Mouse (Mus musculus) CH12.LX (cell line): ENCODE data around the gene Parm1.

Experiments used
- CHD1 ChIP-seq: IDR thresholded peaks from 2 replicates; pipeline ENCODE4 v1.6.1; 2012; ENCODE audit warnings: low read depth, low read length, improper control_type of control experiment, inconsistent platforms
- CTCF ChIP-seq, 2 experiments: IDR thresholded peaks in 1 of 2; conservative IDR thresholded peaks in 1 of 2; 2 replicates each; pipeline ENCODE4 v1.5.1; 2011 to 2012; ENCODE audit warnings: low read depth in 2 of 2, low read length in 2 of 2, improper control_type of control experiment in 1 of 2, inconsistent platforms in 1 of 2, mild to moderate bottlenecking in 1 of 2, moderate library complexity in 1 of 2
- EP300 ChIP-seq: IDR thresholded peaks from 2 replicates; pipeline ENCODE4 v1.6.1; 2011; ENCODE audit warnings: low read length, improper control_type of control experiment
- KAT2A ChIP-seq: IDR thresholded peaks from 2 replicates; pipeline ENCODE4 v1.6.1; 2012; ENCODE audit warnings: low read length, improper control_type of control experiment, inconsistent platforms; ENCODE audit not compliant: insufficient replicate concordance
- POLR2A ChIP-seq: IDR thresholded peaks from 2 replicates; pipeline ENCODE4 v1.6.1; 2011; ENCODE audit warnings: low read depth, mild to moderate bottlenecking, improper control_type of control experiment, low read length
- ZC3H11A ChIP-seq: IDR thresholded peaks from 2 replicates; pipeline ENCODE4 v1.6.1; 2012; ENCODE audit warnings: low read depth, mild to moderate bottlenecking, inconsistent platforms, low read length, improper control_type of control experiment
- ZNF384 ChIP-seq: IDR thresholded peaks from 2 replicates; pipeline ENCODE4 v1.6.1; 2012; ENCODE audit warnings: low read depth, low read length, improper control_type of control experiment, inconsistent platforms

- TF ChIP-seq ZNF384: no peak
- no peak for TF ChIP-seq ZC3H11A
- no peak for TF ChIP-seq KAT2A
- TF ChIP-seq POLR2A: no peak
- no peak for TF ChIP-seq CTCF (conservative IDR thresholded peaks at IDR 0.05 in 1 of 2, IDR thresholded peaks at IDR 0.05 in 1 of 2; ENCODE audit: low read depth in 2 of 2, low read length in 2 of 2)
- TF ChIP-seq EP300: no peak
- TF ChIP-seq CHD1: no peak
Observed at GRCm38 (mm10) chr5:91480129-91480528, 37.3 kb upstream of the Parm1 start.
